Mouse (Mus musculus) spleen, postnatal 4 days (tissue): ENCODE measurements around the gene Ndufs1.

Experiments
- DNase-seq, 2 experiments: peaks; one replicate each; pipeline ENCODE4 v3.0.0; 2022; ENCODE audit warnings: low spot score in 2 of 2

Gene Ndufs1

DNA sequence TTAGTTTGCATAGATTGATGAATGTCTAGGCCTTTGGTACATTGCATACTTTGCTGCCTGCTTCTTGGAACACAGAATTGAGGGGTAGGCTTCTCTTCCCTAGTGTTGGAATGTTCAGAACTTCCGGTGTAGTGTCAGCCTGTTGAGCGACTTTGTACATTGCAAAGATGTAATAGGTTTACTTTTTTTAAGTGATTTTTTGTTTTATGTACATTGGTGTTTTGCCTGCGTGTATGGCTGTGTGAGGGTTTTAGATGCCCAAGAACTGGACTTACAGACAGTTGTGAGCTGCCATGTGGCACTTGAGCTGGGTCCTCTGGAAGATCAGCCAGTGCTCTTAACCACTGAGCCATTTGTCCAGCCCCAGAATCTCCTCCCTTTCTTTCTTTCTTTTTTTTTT, 61.1 kb downstream of the Ndufs1 start:
- DNase-seq: no peak

DNA sequence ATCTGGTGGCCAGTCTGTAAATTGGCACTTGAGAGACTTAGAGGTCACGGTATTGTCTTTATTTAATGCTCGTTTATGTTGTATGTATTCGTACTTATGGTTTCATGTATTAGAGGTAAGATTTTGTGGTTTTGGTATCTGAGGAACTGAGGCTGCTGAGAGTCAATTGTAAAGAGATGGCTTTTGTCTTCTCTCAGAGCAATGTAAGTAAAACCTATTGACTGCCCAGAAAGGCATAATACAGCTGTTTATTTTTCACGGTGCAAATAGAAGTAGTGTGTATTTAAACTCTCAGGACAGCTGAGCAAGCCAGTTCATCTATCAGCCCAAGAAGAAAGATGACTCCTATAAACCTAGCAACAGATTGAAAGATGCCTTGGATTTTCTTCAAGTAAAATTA, 61.5 kb downstream of the Ndufs1 start:
- DNase-seq: no peak

DNA sequence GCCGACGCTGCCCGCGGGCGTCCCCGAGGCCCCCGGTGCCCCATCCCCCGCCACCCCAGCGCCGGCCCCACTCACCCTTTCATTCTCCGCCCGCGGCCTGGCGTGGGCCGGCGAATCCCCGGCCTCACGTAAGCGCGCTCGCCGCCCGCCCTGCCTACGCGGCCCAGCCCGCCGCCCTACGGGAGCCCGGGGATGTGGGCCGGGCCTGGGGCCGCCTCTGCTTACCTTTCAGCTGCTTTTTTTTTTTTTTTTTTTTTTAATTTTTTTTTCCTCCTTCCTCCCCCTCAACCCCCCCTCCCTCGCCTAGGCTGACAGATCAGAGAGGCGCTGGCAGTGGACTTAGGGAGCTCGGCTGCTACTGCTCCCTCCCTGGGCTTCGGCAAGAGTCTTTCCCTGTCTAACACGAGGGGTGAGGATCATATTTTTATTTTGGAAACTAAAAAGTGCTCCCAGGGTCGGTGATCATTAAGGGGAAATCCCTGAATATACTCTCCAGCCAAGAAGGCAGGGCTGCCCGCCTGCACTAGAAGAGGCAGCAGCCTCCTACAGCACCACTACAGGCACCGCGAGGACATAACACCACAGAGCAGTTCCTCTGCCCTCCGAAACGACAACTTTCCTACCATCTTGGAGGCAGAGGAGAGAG, 62.4 kb downstream of the Ndufs1 start, which contains the start of gene Ino80d:
Gene Ino80d, minus strand, starts transcription at position 532 of the 646 bp plus-strand sequence.
- DNase-seq: peak; percentile 81 to 88

DNA sequence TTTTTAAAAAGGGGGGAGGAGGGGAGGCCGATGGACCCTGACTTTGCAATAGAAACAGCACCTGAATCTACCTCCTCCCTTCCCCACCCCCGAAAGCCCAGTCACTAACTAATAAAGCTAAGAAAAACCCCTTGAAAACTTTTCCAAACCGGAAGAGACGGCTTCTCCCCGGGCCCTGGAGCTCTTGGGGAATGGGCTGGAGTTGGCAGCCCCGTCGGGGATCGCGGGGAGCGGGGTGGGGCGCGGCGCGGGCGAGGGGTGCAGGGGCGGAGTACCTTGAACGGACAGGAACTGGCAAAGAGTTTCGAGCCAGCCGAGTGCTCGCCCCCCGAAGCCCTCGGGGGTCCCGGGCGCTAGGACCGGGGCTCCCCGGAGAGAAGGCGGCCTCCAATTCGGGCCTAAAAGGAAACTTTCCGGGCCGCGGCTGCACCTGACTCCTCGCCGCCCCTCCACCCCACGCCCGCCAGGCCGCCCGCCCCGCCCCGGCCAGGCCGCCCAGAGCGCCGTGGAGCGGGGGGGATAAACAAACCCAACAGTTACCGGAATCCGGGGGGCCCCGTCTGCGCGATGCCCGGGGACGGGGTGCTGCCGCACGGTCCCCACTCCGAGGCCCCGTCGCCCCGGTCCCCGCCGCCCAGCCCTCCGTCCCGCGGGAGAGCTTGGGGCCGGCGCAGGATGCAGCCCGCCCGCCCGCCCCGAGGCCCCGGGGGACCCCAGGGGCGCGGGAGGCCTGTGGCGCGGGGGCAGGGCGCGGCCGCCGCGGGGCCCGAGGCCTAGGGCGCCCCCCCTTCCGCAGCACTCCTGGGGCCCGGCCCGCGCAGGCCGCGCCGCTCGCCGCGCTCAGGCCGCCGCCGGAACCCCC, 63.1 kb downstream of the Ndufs1 start:
- peak; percentile 73 to 88 for DNase-seq

DNA sequence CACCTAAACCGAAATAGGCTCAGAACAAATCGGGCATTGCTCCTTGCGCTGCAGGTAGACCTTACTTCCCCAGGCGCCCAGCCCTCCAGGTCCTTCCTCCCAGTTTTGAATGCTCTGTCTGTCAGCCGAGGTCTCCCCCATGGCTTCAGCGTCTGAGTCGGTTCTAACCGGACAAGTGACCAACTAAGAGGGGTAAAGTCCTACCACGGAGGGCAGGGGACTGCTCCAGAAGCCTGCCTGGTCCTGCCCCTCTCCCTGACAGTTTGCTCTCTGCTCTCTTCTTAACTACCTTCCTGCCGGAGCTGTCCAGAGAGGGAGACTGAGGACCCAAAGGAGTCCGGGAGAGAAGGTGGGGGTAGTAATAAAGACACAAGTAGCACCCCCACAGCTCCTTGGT, 63.8 kb downstream of the Ndufs1 start:
- DNase-seq: peak; percentile 28 to 74

DNA sequence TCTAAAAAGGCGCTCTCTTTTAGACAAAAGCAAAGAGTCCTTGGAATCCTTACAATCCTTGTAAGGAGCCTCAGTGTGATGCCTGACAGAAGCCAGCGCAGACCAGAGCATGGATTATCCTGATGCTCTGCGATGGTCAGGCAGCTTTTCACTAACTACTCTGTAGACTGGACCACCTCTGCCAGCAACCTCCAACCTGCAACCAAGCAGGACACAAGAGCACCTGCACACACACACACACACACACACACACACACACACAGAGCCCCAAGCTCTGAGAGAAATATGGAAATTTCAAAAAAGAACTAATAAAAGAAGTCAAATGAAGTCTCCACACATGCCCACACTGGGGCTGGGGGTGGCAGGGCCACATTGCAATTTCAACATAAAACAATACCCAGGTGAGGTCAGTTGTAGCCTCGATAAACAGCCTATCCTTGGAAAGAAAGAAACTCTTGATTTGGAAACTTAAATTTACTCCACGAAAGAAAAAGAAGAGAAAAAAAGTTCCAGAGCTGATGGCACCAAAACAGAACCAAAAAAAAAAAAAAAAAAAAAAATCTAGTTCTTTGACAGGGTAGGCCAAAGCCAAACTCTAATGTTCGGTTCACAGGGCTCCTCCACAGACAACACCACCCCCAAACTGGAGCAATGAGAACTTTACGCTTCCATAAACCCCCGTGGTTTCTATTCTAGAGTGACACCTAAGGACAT, 64.3 kb downstream of the Ndufs1 start:
- no peak for DNase-seq

DNA sequence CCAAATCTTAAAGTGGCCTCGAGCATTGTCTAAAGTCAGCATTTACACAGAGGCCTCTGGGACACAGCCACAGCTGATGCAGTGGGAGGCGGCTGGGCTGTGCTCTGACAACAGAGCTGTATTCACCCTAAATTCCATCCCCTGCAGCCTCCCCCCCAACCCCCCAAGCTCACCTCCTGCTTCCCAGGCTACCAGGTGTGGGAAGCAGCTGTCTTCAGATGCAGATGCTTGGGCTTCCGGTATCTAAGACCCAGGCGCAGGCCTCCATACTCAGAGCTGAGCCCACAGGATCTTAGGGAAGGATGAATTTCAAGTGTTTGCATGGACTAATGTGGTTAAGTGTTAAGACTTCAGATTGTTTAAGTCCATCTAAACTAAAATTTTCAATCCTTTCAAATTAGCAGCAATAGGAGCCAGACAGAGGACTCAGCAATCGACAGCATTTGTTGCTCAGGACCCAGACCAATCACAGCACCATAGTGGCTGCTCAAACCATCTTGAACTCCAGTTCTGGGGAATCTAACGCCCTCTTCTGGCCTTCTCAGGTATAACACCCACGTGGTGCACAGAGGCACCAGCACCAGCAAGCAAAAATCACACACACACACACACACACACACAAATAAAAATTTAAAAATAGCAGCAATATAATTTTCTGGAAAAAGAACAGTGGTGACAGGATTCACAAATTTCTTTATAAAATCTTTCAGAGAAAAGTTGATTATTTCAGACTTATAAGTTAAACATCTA, 65.9 kb downstream of the Ndufs1 start:
- peak; percentile 62 to 82 for DNase-seq

DNA sequence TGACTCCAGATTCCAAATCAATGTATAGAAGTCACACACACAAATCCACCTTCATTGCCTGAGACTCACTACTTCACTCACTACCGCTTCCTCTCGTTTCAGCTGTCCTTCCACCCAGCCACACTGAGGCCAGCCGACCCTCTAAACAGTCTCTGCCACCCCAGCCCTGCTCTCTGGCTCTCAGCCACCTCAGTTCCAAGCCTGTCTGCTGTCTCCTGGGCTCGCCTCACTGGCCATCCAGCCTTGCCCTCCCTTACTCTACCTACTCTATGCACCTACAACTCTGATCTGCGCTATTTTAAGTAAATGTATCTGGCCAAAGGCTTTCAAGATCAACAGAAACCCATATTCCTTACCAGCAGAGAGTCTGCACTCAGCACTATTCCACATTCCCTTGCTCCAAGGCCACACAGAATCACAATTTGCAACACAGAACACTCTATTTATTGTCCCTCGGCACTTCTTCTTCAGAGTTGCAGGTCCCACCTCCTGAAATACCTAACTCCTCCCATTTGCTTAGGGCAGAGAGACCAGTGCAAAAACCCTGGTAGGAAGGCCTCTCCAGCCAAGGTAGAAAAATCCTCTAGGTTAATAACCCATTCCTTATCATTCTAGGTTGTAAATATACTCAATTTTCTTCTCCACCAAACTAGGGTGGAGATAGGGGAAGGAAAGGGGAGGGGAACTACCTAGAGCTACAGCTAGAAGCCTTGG, 68.9 kb downstream of the Ndufs1 start:
- no peak for DNase-seq

DNA sequence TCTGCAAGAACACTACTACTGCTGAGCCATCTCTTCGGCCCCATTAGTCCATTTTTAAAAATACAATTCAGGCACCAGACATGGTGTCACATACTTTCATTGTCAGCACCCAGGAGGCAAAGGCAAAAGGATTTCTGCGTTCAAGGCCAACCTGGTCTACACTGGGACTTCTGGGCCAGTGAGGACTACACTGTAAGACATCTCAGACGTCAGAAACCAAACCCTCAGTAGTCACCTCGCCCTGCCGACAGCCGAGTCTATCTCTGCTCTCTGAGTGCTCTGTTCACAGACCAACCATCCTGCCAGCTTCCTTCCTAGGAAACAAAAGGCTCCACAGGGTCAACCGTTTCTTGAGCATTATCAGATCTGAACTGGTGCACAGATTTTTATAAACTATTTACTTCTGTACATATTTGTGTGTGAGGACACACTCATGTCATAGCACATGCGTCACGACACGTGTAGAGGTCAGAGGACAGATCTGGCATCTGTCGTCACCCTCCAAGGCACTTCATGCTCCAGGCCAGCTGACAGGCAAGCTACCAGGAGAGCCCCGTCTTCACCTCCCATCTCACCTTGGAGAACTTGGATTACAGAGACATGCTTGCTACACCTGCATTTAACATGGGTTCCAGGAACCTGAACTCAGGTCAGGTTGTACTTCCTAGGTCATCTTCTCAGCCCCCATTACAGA, 73.7 kb downstream of the Ndufs1 start:
- no peak for DNase-seq

DNA sequence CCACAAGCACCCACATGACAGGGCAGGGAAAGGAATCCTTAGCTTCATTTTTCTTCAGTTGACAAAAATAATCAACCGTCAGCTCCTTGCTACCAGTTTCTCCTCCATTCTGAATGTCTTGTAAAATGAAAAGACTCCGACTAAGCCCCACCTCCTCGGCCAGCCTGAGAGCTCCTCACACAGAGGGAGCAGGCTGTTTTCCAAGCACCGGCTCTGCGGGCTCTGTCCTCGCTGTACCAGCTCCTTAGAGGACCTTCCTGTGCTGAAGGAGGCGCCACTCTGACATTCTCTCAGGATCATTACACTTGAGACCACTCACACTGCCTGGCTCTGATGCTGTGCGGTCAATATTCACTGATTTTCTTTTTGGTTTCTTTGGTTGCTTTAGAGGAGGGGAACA, 76.4 kb downstream of the Ndufs1 start:
- no peak for DNase-seq

DNA sequence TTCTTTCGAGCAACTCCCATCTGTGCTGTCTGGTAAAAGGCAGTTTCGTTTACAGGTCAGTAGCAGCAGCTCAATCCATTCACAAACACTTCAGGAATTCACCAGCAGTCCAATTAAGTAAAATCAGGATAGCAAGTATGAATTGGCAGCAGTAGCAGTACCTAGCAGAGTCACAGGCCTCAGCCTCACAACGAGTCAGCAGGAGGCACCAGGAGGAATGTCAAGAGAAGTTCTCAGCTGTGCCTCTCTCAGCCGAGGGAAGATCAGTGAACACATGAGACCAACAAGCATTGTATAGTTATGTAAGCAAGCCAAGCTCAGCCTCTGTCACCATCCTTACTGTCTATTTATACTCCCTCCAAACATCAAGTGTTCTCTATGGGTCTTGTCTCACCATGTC, 77.8 kb downstream of the Ndufs1 start:
- DNase-seq: no peak

DNA sequence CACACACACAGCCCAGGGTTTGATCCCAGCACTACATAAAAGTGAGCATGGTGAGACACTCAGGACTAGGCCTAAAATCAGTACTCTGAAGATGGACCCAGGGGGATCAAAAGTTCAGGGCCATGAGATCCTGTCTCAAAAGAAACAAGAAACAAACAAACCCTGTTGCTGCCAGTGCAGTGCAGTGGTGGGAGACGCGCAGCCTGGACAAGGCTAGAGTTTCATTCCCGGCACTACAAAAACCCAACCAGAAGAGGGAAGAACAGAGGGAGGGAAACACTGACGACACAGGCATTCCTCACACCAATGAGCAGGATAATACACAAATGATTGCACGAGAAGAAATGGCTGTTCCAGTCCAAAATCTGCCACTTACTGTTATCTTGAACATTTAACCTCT, 80.6 kb downstream of the Ndufs1 start:
- no peak for DNase-seq
